Mouse (Mus musculus) right cerebral cortex, postnatal 10 days (tissue): ENCODE data around the gene 1110051M20Rik.
A peak's percentile ranks its signal among the peaks of the same experiment; 100 is the strongest.

Experiments
- DNase-seq, 2 experiments: peaks; one replicate each; pipeline ENCODE4 v3.0.0; 2021; ENCODE audit warnings: low spot score in 2 of 2

Gene 1110051M20Rik

DNA sequence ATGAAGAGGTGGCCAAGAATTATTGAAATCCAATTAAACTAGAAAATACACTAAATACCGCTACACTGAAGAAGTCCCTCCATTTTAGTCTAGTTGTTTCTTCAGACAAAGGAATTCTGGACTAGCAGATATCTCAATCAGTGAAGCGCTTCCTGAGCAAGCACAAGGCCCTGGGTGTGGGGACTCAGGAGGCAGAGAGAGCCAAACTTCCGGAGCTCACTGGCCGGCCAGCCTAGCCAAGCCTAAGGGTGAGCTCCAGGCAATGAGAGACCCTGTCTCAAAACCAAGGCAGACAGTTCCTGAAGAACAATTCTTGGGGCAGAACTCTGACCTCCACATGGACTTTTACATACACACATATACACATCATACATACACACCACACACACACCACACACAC, 95.6 kb downstream of the 1110051M20Rik start:
- no peak for DNase-seq

DNA sequence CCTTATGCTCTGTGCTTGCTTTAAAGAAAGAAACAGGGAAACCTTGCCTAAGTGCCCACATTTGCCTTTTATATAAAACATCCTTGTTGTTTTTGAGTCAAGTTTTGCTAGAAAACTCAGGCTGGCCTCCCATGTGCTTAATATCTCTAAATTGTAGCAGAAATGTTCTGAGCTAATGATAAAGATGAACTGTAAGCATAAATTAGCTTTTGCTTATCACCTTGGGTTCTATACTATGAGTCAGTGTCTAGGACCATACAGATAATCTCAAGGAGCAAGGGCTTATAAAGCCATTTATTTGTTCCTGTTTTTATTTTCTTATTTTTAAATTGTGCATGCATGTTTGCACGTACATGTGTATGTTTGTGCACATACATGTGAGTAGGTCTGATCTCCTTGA, 98.9 kb downstream of the 1110051M20Rik start:
- DNase-seq: no peak

DNA sequence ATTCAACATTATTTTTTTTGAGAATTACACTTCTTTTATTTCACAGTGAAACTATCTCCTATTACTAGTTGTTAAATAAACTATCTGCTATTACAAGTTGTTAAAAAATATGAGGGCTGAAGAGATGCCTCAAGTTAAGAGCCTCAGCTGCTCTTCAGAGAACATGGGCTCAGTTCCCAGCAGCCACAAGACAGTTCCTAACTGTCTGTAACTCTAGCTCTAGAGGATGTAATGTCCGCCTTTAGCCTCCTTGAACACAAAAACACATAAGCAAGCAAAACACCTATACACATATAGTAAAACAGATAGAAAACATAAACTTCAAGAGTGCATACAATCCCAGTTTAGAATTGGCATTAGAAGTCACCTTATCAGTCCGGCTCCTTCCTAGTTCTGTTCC, 104.9 kb downstream of the 1110051M20Rik start:
- DNase-seq: no peak

GRCm38 (mm10) chr2:91335128-91335527, 109.4 kb downstream of the 1110051M20Rik start:
- peak in 1 of 2 experiments; percentile 35 for DNase-seq

- DNase-seq: no peak
Measured at GRCm38 (mm10) chr2:91331051-91331843, 113.3 kb downstream of the 1110051M20Rik start.

GRCm38 (mm10) chr2:91329996-91330738, 114.3 kb downstream of the 1110051M20Rik start:
- DNase-seq: peak; percentile 54 to 61

DNA sequence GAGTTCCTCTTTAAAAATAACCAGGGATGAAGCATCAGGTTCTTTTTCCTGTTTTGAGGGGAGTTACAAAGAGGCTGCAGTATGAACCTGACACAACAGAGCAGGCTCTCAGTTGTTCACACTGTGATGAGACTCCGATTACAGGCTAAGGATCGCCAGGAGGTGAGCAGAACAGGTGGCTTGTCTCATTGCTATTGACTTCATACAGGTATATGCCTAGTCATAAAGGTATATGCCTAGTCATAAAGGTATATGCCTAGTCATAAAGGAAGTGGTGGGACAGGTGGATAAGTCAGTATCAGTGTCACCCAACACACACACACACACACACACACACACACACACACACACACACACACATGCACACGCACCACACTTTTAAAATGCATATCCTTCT, 115.8 kb downstream of the 1110051M20Rik start:
- no peak for DNase-seq

DNA sequence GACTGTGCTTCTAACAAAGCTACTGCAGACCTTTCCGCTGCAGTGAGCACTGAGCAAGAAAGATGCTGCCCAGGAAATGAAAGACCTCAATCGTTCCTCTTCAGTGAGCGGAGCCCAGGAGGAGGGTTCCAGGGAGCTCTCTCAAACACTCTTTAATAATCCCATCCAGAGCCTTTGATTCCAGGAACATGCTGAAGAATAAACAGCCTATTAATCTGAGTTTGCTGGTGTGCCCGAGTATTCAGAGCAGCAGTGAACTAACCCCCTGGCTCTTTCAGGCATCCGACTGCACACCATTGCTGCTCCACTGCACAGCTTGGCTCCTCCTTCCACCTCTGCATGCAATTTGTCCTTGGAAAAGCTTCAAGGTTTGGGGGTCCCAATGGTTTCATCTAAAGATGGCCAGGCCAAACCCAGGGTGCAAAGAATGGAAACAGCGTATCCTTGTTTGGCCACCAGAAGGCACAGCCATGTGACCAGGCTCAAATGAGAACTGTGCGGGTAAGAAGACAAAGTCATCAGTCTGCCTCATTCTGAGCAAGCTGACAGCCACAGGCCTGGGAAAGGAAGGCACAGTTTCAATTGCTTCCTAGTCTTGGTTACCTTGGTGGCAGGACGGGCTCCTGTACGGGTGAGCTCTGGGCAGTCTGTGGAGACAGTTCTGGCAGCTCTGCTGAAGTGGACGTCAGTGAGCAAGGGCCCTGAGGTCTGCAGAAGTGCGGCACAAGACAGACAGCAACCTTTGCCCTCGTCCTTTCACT, 116.4 kb downstream of the 1110051M20Rik start:
- DNase-seq: peak; percentile 65 to 80

DNA sequence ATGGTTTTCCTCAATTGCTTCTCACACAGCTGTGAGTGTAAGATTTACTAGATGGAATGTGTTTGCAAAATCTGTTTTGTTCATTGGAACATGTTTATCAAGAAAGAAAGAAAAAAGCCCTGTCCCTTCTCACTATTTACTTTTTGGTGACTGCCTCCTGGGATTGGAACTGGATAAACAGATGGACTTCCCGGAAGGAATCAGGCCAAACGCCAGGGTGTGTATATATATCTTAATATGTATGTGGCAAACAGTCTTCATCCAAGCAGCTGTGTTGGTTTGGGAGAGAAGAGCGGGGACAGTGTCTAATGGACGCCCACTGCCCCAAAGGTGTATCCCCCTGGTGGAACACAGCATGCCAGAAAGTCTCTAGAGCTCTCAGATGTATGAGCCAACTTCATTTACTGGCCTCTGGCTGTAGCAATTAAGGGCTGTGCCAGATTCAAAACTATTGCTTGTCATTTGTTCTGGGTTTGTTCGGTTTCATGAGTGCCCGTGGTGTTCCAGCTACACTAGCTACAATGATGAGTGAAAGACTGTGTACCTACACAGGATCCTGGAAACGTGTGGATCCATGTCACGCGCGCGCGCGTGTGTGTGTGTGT, 117.7 kb downstream of the 1110051M20Rik start:
- DNase-seq: peak; percentile 26 to 31

DNA sequence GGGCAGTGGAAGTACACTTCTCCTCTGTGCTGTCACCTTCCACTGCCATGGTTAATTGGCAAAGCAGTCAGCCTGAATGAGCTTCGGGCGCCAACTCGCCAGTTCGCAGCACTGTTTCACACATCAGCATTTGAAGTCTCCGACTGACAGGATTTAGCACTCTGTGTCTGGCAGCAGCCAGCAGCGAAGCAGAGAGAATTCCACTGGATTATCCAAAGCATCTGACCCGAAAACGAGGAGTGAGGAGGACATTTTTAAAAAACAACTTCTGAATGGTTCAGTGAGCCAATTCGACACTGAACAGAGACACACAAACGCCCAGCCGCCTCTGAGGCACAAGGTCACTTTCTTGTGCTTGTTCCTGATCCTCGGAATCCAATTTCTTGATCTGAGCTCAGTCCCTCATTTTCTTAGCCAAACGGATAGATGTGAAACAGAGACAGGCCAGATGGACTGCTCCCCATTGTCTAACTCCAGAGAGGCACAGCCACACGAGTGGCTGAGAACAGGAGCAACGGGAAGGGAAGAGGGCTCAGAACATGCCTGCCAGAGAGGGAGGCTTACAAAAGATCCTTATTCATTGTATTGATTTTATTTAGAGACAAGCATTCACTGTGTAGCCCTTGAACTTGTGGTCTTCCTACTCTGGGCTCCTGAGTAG, 119.6 kb downstream of the 1110051M20Rik start:
- peak; percentile 70 to 77 for DNase-seq

DNA sequence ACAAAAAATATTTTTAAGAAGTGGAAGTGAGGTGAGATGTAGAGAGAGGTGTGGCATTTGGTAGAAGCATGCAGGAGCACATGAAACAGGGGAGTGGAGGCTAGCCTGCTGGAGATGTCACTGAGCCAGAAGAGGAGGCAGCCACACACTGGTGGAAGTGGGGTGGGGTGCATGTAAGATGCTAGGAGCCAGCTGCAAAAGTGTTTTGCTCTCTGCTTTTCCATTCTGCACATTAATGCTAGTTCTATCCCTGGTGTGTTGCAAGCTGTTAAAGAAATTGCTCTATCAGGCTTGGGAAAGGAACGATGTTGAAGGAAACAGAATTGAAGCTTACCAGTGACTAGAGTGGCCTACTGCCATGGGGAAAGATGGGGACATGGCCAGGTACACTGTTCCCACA, 120.2 kb downstream of the 1110051M20Rik start:
- DNase-seq: peak in 1 of 2 experiments; percentile 26

DNA sequence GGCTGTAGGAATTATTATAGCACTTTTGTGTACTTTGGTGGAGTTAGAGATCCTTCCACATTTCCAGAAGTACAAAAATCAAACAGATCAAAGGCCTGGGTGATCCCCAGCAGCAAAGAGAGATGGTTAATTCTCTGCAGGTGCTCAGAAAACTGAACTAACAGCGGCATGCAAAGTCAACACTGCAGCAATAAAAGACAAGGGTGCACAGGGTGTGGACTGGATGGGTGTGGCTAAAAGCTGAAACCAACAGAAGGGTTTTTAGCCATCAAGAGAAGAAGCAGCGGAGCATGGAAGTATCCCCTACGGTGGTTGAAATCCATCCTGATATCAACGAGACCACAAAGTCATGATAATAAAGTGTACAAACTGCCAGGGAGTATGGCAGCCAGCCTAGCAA, 122.0 kb downstream of the 1110051M20Rik start:
- no peak for DNase-seq

DNA sequence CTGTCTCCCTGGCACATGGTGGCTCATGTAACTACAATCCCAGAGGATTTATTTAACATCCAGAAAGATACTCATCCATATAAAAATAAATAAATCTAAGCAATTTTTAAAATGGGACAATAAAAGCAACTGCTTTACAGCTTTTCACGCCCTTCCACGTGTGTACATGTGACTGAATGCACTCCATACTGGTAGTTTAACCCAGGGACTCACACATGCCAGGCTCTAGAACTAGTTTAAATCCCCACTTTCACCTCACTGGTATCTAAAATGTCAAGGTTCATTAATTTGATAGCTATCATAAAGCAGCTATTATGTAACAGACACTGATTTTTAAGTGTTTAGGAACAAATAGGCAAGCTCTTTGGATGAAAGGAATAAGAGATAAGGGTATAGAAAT, 122.6 kb downstream of the 1110051M20Rik start:
- no peak for DNase-seq

DNA sequence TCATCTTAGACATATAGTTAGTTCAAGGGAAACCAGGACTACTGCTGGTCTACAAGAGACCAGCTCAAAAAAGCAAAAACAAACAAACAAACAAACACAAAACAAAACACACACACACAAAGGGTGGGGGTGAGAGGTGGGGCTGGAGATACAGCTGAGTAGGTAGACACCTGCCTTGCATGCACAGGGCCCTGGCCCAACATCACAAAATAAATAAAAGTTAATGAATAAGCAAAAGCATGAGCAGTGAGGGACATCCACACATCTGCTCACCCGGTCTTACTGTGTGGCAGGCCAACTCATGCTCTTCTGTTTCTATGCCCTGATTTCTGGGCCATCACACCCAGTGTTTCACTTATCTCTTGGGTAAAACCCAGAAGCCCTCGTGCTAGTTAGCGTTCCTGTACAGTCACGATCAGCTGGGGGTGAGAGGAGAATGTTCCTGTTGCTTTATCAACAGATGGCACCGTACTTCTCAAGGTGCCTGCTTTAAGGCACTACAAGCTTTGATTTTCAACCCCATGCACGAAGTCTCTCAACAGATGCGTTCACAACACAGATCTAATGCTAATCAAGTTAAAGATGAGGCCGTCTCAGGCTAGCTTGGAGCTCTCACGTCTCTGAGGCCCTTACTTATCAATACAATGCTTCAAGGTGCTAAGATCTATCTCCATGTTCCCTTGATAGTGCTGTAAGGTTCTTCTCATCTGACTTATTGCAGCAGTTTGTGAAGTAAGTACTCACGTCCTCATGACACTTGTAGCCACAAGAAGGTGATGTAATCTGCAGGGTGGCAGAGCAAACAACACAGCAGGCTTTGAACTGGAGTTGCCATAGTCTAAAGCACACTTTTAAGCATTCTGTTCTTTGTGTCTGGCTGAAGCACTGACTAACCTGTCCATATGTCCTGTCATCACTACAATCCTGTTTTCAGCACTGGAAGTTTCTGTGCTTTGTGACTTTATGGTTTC, 123.7 kb downstream of the 1110051M20Rik start:
- DNase-seq: no peak

DNA sequence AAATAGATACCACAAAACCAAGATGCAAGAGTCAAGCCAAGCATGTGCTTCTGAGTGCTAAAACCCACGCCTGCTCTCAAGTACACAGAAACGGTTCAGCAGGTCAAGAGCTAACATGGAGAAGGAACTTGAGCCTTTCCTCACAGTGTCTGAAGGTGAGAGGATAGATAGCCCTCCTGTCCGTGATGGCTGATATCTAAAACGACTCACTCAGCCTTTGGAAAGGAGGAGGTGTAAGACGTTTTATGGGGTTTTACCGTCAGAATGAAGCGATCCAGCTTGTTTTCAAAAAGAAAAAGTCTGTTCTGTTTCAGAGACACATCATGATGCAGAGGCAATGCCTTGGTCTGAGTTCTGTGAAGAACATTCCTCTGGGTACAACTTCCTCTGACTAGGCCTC, 130.3 kb downstream of the 1110051M20Rik start:
- no peak for DNase-seq

GRCm38 (mm10) chr2:91312578-91313311, 131.8 kb downstream of the 1110051M20Rik start:
- DNase-seq: peak in 1 of 2 experiments; percentile 32

DNA sequence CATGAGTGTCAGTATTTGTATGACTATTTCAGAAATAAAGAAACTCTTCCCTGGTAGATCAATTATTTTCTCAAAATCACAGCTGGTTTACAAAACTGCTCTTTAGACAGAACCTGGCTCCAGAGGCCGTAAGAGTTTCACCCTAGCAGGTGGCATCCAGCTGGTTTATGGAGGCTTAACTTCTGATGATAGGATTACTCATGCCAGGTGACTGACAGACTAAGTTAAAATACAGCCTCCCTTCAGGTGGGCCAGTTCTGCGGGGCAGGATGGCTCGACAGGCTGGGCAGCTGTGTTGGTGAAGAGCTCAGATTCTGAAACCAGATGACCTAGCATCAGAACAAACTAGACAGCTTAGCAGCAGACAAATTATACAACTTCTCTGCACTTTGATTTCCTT, 135.0 kb downstream of the 1110051M20Rik start:
- no peak for DNase-seq

DNA sequence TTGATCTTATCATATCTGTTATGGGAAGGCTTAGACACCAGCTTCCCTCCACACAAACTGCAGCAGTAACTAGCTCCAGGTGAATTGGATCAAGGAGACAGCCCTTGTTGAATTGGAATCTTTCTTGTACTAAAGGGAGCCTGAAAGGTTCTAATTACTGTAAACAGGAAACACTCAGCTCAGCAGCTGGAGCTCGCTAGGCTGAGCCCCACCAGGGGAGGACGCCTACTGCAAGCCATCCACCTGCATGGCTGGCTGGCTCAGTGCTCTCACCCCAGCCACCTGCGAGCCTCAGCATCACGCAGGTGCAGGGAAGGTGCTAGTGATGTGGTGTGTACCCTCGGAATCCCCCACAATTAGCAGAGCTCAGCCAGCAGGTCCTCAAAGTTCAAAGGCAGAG, 135.8 kb downstream of the 1110051M20Rik start:
- DNase-seq: no peak

DNA sequence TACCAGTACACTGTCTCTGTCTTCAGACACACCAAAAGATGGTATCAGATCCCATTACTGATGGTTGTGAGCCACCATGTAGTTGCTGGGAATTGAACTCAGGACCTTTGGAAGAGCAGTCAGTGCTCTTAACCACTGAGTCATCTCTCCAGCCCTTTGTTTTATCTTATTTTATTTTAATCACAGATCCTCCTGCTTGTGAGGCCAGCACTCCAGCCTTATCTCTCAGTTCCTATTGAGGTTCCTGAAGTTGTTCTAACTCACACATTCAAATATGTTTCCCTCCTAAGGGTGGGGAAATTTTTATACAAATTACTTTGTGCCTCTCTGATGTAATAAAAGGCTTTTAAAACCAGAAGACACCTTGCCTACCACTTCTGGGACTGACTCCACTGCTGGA, 137.9 kb downstream of the 1110051M20Rik start:
- DNase-seq: no peak
